Mouse (Mus musculus): ENCODE measurements around the gene 1700017B05Rik.

DNA sequence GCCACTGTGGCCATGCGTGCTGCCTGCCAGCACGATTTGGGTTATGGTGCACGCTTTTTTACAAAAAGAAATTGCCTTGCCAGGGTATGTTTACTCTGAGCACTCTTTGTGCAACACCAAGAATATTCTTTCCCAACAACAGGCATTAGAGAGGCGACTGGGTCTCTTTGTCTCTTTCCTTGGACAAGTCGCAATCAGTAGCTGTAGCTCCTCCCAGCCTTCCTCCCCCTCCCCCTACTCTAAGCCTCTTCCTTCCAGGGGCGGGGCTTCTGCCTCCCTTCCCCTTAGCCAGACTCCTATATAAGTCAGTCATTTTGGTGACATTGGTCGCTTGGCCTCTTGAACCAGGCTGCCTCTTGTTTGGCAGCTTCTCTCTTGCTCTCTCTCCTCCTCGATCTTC lies 33.9 kb upstream of the 1700017B05Rik start:
- no peak for TF ChIP-seq CTCF (IDR thresholded peaks at IDR 0.05; ENCODE audit: borderline replicate concordance, extremely low read depth, insufficient read depth, insufficient read length)
- no peak for TF ChIP-seq POLR2A (IDR thresholded peaks at IDR 0.05; ENCODE audit: borderline replicate concordance, extremely low read depth, insufficient read depth, insufficient read length, poor library complexity, severe bottlenecking)

Measured in brain, embryonic 14.5 days (tissue).